Mouse (Mus musculus) intestine, postnatal 0 days (tissue): ENCODE measurements at regions not wholly inside any gene's neighbourhood (a gene's known extent, or its start where the extent isn't known, plus 50 kb on each side); places are given as distances from the start of the nearest gene placed in this dataset.

Experiments used
- ATAC-seq: fragments of 200-750 bp; cut with Nextera tagmentation; 2 replicates; pipeline ENCODE4 v1.8.0; 2017; ENCODE audit warnings: mild to moderate bottlenecking, moderate TSS enrichment, moderate library complexity
- H3K27ac ChIP-seq: fragments of 300-500 bp; sonication (generic); 2 replicates; pipeline ENCODE4 v1.5.1; 2014; ENCODE audit warnings: mild to moderate bottlenecking, low read depth, low read length, moderate library complexity
- H3K27me3 ChIP-seq: fragments of 300-500 bp; sonication (generic); replicated peaks from 2 replicates; pipeline ENCODE4 v1.6.1; 2014; ENCODE audit warnings: low read length, mixed read lengths; ENCODE audit not compliant: control insufficient read depth, insufficient read depth
- H3K36me3 ChIP-seq: fragments of 300-500 bp; sonication (generic); 2 replicates; pipeline ENCODE4 v1.6.1; 2014; ENCODE audit warnings: mild to moderate bottlenecking, moderate library complexity; ENCODE audit not compliant: control insufficient read depth, insufficient read depth
- H3K4me1 ChIP-seq: fragments of 300-500 bp; sonication (generic); replicated peaks from 2 replicates; pipeline ENCODE4 v1.6.1; 2014; ENCODE audit warnings: antibody characterized with exemption, low read length, mixed read lengths; ENCODE audit not compliant: control insufficient read depth, insufficient read depth
- H3K4me2 ChIP-seq: fragments of 300-500 bp; sonication (generic); replicated peaks from 2 replicates; pipeline ENCODE4 v1.6.1; 2014; ENCODE audit warnings: low read depth, mild to moderate bottlenecking, moderate library complexity
- H3K4me3 ChIP-seq: fragments of 300-500 bp; sonication (generic); 2 replicates; pipeline ENCODE4 v1.5.1; 2014; ENCODE audit warnings: low read depth, low read length
- H3K9ac ChIP-seq: fragments of 300-500 bp; sonication (generic); 2 replicates; pipeline ENCODE4 v1.6.1; 2014; ENCODE audit warnings: mild to moderate bottlenecking, low read depth, low read length
- H3K9me3 ChIP-seq: fragments of 300-500 bp; sonication (generic); 2 replicates; pipeline ENCODE4 v1.6.1; 2016; ENCODE audit warnings: mixed run types; ENCODE audit not compliant: control insufficient read depth
- CTCF ChIP-seq: sonication (generic); IDR thresholded peaks from 2 replicates; pipeline ENCODE4 v1.5.1; 2016; ENCODE audit warnings: low read depth, mild to moderate bottlenecking, control low read depth, antibody characterized with exemption, moderate library complexity
- WGBS: fragments of 180-500 bp; shearing (Covaris S2); extraction: QIAGEN DNeasy Blood & Tissue Kit; methylation state at CpG from one replicate; pipeline ENCODE4 v1.1.7; 2014; 5-methylcytosine and 5-hydroxymethylcytosine counted together

GRCm38 (mm10) chr9:46408776-46409175 is 89.0 kb upstream of the 4931429L15Rik start:
- Histone ChIP-seq H3K9me3 (no peaks in the 10 kb centered on the region), H3K4me2 (no peak overlapping the region), H3K27ac (no peak overlapping the region), H3K9ac (no peak overlapping the region), H3K36me3 (no peaks in the 10 kb centered on the region), H3K4me3 (no peak overlapping the region), H3K4me1 (no peaks in the 10 kb centered on the region), H3K27me3 (no peaks in the 10 kb centered on the region)
- TF ChIP-seq CTCF: no peak
- WGBS: 82% methylated on average over 10 of the region's 10 CpGs
- ATAC-seq: no peak

GRCm38 (mm10) chr9:46406606-46407005 is 86.8 kb upstream of the 4931429L15Rik start:
- H3K4me2 ChIP-seq: no peak overlapping the region
- H3K27me3 ChIP-seq: no peaks in the 10 kb centered on the region
- H3K27ac ChIP-seq: no peak overlapping the region
- ATAC-seq: no peak
- WGBS: 70% methylated on average over 8 of the region's 8 CpGs
- no peaks in the 10 kb centered on the region for H3K36me3 ChIP-seq
- no peaks in the 10 kb centered on the region for H3K9me3 ChIP-seq
- no peak overlapping the region for H3K4me3 ChIP-seq
- TF ChIP-seq CTCF: no peak
- H3K9ac ChIP-seq: no peak overlapping the region
- no peaks in the 10 kb centered on the region for H3K4me1 ChIP-seq

- H3K9ac ChIP-seq: no peak overlapping the region
- no peaks in the 10 kb centered on the region for H3K9me3 ChIP-seq
- no peak overlapping the region for H3K27ac ChIP-seq
- TF ChIP-seq CTCF: no peak
- ATAC-seq: no peak
- 0 out of 2 replicates have a peak, but pooled peaks cover 3% of the 10 kb centered on the region for H3K27me3 ChIP-seq
- H3K4me2 ChIP-seq: no peak overlapping the region
- 75% methylated on average over 7 of the region's 7 CpGs for WGBS
- H3K4me3 ChIP-seq: no peak overlapping the region
- no peaks in the 10 kb centered on the region for H3K36me3 ChIP-seq
- H3K4me1 ChIP-seq: no peaks in the 10 kb centered on the region
Observed at GRCm38 (mm10) chr9:46396591-46396990, 76.8 kb upstream of the 4931429L15Rik start.

DNA sequence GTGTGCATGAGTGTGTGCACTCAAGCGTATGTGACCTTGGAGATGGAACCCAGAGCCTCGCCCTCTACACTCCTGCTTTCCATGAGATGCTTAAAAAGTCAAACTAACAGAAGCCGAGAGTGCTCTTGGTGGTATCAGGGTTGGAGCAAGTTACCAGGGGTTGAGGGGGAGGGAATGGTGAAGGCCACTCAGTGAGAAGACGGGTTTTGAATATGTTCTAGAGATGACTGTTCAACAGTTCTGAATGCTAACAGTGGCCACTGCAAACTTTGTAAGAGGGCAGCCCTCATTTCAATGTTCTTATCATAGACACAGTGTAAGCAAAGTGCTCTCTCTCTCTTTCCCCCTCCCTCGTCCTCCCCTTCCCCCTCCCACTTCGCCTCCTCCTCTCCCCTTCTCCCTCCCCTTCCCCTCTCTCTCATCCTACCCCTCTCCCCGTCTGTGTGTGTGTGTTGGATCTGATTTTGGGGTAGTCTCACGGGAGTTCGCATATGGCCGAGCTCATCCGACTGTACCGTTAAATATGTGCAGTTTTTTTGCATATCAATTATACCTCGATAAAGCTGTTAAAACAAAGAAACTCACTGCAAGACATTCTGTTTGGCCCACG is 75.5 kb upstream of the 4931429L15Rik start:
- Histone ChIP-seq H3K27me3 (0 out of 2 replicates have a peak, but pooled peaks cover 3% of the 10 kb centered on the region), H3K4me3 (no peak overlapping the region), H3K4me1 (no peaks in the 10 kb centered on the region), H3K9ac (no peak overlapping the region), H3K27ac (no peak overlapping the region), H3K4me2 (no peak overlapping the region), H3K36me3 (no peaks in the 10 kb centered on the region), H3K9me3 (no peaks in the 10 kb centered on the region)
- WGBS: 63% methylated on average over 14 of the region's 14 CpGs
- TF ChIP-seq CTCF: no peak
- ATAC-seq: no peak

DNA sequence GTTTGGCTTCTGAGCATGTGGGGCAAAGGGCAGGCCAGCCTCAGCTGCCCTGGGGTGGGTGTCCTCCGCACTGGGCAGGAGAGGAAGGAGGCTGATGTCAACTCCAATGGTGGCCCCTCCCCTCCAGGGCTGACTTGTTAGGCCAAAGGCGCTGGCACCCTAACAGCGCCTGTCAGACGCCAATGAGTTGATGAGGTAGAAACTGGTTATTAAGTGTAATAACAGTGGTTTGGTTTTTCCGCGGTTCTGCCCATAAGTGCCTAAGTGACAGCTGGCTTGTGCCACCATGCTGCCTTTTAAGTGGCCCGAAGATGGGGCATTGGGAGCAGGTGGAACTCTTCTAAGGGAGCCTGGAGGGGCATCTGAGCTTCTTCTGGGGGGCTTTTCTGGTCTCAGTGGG is 74.5 kb upstream of the 4931429L15Rik start:
- Histone ChIP-seq H3K9me3 (no peaks in the 10 kb centered on the region), H3K9ac (no peak overlapping the region), H3K4me2 (no peak overlapping the region), H3K4me1 (no peaks in the 10 kb centered on the region), H3K36me3 (no peaks in the 10 kb centered on the region), H3K4me3 (no peak overlapping the region), H3K27me3 (0 out of 2 replicates have a peak, but pooled peaks cover 3% of the 10 kb centered on the region), H3K27ac (no peak overlapping the region)
- 84% methylated on average over 7 of the region's 7 CpGs for WGBS
- no peak for ATAC-seq
- TF ChIP-seq CTCF: no peak

- 9% methylated on average over 23 of the region's 23 CpGs for WGBS
- Histone ChIP-seq H3K36me3 (no peaks in the 10 kb centered on the region), H3K4me2 (no peak overlapping the region), H3K9ac (no peak overlapping the region), H3K27ac (no peak overlapping the region), H3K27me3 (0 out of 2 replicates have a peak, but pooled peaks cover 3% of the 10 kb centered on the region), H3K9me3 (no peaks in the 10 kb centered on the region), H3K4me3 (no peak overlapping the region), H3K4me1 (no peaks in the 10 kb centered on the region)
- ATAC-seq: peak; percentile 56; the same call in 1 of the 2 replicates
- TF ChIP-seq CTCF: peak; percentile 91
Observed at GRCm38 (mm10) chr9:46392641-46393321, 73.0 kb upstream of the 4931429L15Rik start.
